Mouse (Mus musculus): ENCODE data around the gene Arhgap25. TPM values are rescaled to one million over a fixed set of nuclear protein-coding genes. Genes with fewer than 3 reads are reported as not detected.
"Not testable (repeated sequence)": the region's sequence is repeated elsewhere in the genome, so short reads cannot be mapped to it uniquely, and the experiment has no call there.

Arhgap25 gene
- polyA plus RNA-seq, 1 experiment: 2.5 TPM

DNA sequence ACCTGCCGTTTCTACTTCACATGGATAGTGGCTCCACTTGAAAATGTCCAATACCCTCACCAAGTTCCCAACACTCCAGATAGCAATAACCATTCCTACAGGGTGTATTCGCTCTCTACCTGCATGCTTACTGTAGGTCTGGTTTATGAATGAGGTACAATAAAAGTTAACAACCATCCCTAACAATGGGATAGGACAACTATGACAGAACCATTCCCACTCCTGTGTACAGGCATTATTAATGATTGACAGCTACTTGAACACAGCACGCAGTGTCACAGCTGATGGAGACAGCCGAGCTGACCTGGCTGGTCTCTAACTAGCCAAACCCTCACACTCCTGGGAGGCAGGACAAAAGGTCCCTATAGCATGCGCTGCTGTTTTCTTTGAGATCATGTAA lies 4.6 kb upstream of the Arhgap25 start:
- WGBS: 35% methylated on average over 5 of the region's 5 CpGs
- no peak for DNase-seq (ENCODE audit: low read depth, low spot score)

DNA sequence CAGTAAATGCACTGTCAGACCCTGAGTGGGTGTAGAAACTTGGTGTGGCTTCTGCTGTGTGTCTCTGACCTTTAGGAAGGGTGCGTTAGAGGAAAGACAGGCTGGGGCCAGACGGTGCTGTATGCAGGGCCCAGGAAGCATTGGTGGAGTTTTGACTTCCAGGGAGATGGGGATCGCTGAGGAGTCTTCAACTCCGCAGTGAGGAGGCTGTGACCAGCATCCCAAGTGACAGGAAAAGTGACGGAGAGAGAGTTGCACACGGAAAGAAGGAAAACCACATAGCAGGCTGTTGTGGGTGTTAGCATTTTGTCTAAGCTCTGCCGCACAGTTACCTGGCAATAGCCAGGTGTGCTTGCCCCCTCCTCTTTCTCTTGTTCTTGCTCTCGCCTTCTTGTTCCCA lies 3.2 kb upstream of the Arhgap25 start:
- WGBS: 80% methylated on average over 8 of the region's 8 CpGs
- no peak for DNase-seq (ENCODE audit: low read depth, low spot score)

DNA sequence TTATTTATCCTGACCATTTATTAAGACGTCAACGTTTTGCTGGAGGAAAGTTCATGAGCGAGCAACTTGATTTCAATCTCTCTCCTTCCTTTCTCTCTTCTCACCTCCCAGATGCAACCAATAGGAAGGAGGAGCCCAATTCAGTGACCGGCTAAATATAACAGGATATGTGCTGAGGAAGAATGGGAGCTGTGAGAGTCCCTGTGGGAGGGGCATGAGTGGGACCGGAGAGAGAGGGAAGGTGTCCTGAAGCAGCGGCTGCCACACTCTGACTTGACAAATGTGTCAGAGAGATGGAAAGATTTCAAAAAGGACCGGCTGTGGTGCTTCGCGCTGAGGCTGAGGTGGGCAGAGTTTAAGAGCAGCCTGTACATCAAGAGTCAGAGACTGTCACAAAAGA lies 2.6 kb upstream of the Arhgap25 start:
- 54% methylated on average over 9 of the region's 9 CpGs for WGBS
- DNase-seq (ENCODE audit: low read depth, low spot score): no peak

DNA sequence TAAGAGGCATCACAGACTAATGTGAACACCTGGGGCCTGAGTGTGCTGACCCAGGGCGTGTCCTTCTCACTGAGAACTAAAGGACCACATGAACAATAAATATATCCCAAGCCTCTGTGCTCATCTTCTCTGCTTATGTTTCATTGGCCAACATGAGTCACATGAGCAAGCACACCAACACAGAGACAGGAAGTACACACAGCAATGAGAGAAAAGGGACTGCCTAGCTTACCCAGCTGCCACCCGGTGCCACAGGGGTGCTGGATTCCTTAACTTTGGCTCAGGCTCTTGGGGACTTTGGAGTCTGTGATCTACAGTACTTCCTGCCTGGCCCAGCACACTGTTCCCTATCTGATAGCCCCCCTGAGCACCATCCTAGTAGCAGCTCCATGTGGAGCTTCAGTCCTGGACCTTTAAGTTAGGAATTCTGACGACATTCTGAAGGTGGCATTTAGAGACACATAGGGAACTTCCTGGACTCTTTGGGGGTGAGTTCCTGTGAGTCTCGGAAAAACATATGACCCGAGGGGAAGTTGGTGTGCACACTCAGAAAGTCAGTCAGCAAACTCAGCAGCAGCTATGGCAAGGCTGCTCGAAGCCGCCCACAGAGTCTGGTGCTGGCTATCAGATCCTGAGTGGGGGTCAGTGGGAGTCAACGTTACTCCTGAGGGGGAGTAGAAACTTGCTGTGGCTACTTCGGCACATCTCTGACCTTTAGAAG lies 2.0 kb upstream of the Arhgap25 start:
- no peak for DNase-seq (ENCODE audit: low read depth, low spot score)
- WGBS: 66% methylated on average over 9 of the region's 9 CpGs

DNA sequence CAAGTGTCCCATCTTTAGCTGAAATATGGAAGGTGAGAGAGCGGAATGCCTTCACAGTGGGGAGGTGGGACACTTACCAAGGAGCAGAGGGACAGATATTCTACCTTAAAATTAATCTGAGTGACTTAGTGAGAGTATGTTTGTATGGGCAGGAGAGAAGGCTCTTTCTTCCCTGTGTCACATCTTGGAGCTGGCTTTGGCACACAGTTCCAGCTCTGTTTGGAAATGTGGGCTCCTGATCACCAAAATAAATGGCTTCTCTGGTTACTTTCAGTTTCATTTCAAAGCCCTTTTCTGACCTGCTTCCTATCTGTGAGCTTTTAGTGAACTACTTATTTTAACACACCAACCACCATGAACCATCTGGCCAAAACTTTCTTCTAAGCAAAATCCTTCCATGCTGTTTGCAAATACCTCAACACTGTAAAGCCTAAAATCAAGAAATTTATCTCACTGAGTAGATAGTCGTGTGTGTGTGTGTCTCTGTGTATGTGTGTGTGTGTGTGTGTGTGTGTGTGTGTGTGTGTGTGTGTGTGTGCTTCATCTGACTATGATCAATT lies 1.5 kb downstream of the Arhgap25 start:
- no peak for DNase-seq (ENCODE audit: low read depth, low spot score)
- WGBS: 71% methylated on average over 2 of the region's 2 CpGs

DNA sequence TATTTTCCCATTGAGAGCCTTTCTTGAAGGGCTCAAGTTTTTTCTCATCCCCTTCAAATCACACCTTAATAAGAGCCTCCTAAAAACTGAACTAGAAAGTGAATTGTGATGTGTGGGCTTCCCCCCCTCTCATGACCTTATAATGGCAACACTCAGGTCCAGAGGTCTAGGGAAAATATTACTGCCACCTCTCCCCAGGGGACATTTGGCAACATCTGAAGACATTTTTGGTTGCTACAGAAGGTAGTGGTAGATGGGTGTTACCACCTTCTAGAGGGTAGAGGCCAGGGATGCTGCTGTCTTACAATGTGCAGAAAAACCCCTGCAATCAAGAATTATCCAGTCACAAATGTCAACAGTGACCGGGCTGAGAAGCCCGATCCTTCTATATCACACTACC lies 2.7 kb downstream of the Arhgap25 start:
- DNase-seq (ENCODE audit: low read depth, low spot score): no peak
- WGBS: 70% methylated on average over 2 of the region's 2 CpGs

DNA sequence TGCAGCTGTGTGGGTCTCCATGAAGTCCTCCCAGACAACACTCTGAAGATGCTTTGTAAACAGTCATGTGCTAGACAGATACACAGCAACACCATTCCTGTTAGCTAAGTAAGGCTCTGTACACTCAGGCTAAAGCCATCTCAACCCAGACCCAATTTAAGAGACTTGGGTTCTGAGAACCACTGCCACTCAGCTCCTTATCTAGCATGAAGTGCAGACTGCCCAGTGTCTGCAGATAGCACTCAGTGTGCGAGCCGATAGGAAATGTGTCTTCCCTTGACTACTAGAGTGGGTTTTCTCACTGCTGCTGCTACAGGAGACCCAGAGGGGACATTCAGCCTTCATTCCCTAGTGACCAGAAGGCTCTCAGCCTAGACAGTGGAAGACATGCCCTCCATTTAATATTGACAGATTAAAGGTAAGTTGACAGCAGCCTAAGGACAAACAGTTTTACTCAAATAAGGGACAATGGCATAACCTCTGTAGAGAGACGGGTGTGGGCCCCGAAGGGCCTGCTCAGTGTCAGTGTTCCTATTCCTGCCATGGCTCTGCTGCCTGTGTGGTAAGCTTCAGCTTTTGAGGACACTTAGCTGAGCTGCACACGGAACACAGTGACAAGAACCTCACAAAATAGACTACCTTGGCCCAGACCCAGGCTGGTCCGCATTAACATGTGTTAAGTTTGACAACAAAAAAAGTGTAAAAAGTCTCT lies 5.1 kb downstream of the Arhgap25 start:
- WGBS: 78% methylated on average over 6 of the region's 6 CpGs
- DNase-seq (ENCODE audit: low read depth, low spot score): no peak

DNA sequence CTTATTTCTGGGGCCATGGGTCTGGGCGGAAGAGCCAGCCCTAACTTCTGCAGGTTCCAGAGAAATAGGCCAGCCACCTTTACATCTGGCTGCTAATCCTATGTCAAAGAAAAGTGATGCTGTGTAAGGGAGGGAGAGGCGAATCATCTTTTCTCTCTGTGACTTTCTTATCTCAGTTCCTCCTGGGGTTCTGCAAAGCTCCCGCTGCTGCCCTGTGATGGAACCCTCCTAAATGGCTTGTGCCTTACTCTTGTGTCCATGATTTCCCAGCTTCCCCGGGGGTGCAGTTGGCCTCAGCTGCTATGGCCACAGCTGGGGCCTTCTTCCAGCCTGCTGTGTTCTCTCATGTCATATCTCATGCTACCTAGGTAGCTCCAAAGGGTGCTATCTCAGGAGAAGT lies 5.7 kb downstream of the Arhgap25 start:
- no peak for DNase-seq (ENCODE audit: low read depth, low spot score)
- 84% methylated on average over 4 of the region's 4 CpGs for WGBS

DNA sequence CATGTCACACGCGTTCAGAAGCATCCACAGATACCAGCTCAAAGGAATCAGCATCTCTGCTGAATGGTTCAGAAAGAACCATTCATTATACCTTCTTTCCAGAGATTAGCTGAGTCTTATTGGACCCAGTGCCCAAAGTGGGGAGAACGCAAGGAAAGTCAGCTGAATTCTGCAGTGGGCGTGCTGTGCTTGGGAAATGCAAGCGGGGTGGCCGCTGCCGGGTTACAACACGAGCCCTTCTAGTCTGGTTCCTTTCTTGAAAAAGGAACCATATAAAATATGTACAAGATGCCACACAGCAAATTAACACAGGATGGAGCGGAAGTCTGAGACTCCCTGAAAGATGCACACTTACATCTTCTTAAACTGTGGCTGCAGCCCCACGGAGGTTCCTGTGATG lies 7.9 kb downstream of the Arhgap25 start:
- 84% methylated on average over 10 of the region's 10 CpGs for WGBS
- no peak for DNase-seq (ENCODE audit: low read depth, low spot score)

DNA sequence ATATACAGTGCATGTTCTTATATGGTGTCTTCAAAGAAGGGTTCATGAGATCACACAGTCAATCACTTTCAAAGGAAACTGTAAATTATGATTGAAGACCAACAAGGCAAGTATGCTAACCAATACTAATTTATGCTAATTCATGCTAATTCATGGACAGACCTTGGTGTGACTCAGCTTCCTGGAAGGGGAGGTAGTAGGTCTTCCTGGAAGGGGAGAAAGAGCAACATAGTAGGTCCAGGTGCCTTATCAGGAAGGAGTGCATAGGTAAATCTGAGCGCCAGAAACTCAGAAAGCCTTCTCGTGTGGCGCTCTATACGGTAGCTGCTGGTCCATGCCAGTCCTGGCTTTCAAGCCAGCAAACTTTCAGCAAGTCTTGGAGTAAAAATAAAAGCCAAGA lies 8.8 kb downstream of the Arhgap25 start:
- no peak for DNase-seq (ENCODE audit: low read depth, low spot score)
- 93% methylated on average over 4 of the region's 4 CpGs for WGBS

DNA sequence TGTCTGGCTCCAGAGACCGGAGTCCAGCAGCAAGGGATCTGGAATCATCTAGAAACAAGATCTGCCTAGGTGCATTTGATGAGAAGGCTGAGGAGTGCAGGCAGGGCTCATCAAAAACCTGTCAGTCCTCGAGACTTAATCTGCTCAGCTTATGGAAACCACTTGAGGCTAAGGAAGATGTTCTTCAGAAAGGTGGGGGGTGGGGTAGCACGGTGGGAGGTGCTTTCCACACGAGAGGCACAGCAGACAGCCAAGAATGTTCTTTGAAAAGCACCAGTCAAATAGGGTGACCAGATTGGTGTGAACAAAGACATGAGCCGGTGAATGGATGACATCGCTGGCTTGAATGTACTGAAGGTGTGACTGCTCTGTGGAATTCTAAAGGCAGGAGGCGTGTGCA lies 9.3 kb downstream of the Arhgap25 start:
- no peak for DNase-seq (ENCODE audit: low read depth, low spot score)
- 74% methylated on average over 7 of the region's 7 CpGs for WGBS

DNA sequence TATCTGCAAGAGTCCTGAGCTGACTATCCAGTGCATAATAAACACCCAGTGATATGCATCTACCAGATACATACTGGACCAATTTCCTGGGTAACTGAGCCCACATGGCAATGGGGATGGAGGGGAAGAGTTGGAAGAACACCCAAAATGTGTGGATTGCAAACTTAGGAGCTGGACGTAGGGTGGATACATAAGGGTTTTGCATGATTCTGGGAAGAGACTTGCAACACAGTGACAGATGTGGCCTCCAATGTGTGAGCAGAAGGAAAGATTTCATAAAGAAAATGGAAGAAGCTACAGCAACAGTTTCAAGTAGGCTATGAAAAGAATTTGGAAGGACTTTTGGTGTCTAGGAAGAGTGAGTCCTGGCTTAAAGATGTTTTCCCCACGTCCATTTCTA lies 10.0 kb downstream of the Arhgap25 start:
- no peak for DNase-seq (ENCODE audit: low read depth, low spot score)
- WGBS: 83% methylated on average over 2 of the region's 2 CpGs

DNA sequence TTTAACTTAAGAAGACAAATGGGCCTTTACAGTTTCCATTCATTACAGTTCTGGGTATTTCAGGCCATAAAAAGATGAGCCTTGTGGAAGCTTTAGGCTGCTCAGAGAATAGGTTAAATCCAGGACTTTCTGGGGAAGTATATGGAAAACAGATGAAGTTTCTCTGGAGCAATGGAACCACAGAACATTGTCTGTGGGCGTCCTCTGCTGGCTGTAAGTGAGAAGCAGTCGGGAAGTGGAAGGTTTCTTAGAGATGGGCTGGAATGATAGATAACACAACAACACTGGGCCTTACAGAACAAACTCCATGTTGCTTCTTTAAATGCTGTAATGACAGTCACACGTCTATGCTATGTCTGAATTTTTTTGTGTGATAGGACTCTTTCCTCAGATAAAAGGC lies 10.8 kb downstream of the Arhgap25 start:
- 26% methylated on average over 3 of the region's 3 CpGs for WGBS
- DNase-seq (ENCODE audit: low read depth, low spot score): no peak

DNA sequence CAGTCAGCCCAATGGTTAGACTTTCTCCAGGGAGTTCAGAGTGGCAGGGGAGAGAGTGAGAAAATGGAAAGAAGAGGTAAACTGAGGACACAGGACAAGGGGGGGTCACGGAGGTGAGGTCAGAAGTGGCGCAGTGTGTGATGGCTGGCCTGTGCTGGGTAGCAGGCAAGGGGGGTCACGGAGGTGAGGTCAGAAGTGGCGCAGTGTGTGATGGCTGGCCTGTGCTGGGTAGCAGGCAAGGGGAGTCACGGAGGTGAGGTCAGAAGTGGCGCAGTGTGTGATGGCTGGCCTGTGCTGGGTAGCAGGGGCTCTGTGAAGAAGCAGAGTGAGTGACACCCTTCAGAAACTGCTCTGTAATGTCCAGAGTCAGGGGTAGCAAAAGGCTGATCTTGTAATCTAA lies 11.4 kb downstream of the Arhgap25 start:
- 92% methylated on average over 6 of the region's 6 CpGs for WGBS
- not testable (repeated sequence) for DNase-seq (ENCODE audit: low read depth, low spot score)

DNA sequence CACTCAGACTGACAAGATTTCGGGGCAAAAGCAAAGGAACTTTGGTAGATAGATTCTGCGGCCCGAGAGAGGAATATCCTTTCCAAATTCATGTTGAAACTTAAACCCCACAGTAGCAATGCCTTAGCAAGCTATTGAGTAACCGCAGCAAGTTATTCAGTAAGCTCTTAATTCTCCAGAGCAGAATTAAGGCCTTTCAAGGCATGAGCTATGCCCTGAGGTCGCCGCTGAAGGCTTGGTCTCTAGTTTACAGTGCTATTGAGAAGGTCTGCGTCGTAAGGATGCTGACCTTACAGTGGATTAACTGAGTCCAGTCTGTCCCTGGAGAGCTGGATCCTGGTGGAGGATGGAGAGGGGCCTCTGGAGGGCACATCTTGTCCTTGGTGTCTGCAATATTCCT lies 12.5 kb downstream of the Arhgap25 start:
- 69% methylated on average over 8 of the region's 8 CpGs for WGBS
- DNase-seq (ENCODE audit: low read depth, low spot score): no peak

DNA sequence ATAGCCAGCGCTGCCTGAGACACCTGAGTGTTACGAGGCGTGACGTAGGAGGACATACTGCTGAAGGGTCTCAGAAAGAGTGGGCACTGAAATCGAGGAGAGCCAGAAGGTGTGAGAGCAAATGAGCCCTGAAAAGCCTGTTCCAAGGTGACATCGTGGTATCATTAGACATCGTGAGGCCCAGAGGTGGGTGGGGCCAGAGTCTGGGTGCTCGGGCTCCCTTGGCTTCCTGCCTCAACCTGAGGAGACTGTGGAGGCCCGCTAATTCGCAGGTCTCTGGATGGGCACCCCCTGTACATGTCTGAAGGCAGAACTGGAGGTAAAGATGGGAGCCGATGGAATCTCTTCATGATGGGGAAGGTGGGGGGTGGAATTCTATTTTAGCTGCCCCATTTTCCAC lies 13.2 kb downstream of the Arhgap25 start:
- 70% methylated on average over 11 of the region's 11 CpGs for WGBS
- DNase-seq (ENCODE audit: low read depth, low spot score): no peak

DNA sequence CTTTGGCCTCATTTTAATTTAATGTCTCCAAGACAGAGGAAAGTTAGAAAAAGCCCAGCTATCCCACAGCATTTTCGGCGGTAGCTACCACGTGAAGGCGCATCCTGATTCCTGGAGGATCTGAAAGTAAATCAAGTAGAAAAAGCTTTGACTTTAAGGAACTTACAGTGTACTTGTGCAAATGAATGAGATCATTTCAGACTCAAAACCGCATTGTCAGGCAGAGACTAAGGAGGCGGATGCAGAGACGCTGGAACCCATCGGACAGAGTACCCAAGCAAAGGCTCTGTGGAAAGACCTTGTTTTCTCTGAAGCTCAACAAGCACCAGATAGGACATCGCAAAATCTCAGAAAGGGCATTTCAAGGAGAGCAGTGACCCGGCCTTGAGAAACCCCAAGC lies 14.4 kb downstream of the Arhgap25 start:
- WGBS: 89% methylated on average over 10 of the region's 10 CpGs
- DNase-seq (ENCODE audit: low read depth, low spot score): no peak

DNA sequence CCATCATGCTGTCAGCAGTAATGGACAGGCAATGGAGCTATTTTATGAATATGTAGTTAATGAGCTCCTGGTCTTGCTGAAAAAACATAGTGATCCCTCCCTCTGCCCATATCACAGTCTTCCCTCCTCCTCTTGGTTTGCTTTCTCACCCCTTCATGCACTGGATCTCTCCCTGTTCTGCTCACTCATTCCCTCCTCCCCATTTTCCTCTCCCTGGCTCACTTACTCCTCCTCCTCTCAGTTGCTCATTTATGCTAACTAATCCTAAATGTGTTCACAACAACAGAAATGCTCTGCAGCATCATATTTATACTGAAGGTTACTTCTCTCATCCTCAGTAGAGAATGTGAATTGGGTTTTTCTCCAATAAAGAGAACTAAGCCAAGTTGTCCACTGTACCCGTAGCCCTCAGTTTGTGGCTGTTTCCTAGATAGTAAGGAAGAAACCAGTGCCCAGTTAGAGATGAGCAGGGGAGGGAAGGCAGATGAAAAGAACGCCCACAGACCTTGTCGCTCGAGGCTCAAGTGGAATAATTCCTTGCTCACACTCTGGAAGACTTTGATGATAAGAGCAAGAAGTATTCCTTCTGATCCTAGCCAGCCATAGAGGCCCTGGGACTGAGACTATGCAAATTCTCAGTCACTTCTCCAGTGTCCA lies 15.2 kb downstream of the Arhgap25 start:
- 79% methylated on average over 4 of the region's 4 CpGs for WGBS
- DNase-seq (ENCODE audit: low read depth, low spot score): no peak

DNA sequence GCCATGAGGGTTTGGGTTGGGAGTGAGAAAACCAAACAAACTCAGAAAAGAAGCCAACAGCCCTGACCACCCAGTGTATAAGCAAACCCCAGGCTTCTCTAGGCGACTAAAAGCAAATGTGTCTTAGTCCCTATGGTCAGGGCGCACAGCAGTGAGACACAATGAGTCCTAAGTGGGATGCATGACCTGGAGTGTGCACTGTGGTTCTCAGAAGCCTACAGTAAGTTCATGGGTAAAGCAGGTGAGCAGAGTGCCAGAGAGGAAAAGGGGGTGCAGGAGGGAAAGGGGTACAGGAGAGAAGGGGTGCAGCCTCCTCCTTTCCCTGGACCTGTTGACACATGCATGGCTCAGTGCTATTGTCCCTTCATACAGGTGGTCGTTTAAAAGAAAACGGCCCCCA lies 18.7 kb downstream of the Arhgap25 start:
- DNase-seq (ENCODE audit: low read depth, low spot score): no peak
- WGBS: 71% methylated on average over 4 of the region's 4 CpGs

DNA sequence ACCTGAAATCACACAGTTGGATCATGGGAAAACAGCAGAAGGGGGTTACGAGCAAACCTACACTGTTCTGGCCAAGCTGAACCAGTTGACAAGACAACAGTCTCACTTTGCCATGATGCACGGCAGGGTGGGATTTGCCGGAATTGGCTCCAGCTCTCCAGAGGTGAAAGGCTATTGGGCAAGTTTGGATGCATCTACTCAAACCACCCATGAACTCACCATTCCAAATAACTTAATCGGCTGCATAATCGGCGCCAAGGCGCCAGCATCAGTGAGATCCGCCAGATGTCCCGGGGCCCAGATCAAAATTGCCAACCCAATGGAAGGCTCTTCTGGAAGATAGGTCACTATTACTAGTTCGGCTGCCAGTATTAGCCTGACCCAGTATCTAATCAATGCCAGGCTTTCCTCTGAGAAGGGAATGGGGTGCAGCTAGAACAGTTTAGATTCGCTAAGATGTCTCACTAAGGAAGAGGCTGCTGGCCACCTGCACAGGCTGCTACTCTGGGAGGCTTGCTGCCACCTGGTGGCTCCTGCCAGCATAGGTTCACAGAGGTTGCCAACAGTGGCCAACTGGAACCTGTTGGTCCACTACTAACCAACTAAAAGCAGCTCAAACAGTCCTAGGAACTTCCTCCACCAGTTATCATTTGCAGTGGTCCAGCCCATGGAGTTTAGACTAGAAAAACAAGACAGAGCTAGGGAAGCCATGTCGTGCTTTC lies 19.9 kb downstream of the Arhgap25 start:
- DNase-seq (ENCODE audit: low read depth, low spot score): peak; percentile 18
- whole genome bisulfite sequencing: 77% methylated on average over 12 of the region's 12 CpGs
